Mouse (Mus musculus): ENCODE results near the gene Adam30. TPM values are rescaled to one million over a fixed set of nuclear protein-coding genes. Genes with fewer than 3 reads are reported as not detected.
"Not testable (repeated sequence)": the region's sequence is repeated elsewhere in the genome, so short reads cannot be mapped to it uniquely, and the experiment has no call there.

Gene Adam30
- polyA plus RNA-seq (2012; ENCODE audit: insufficient read depth, insufficient read length, low replicate concordance, missing spikeins), result not detected in 2 replicates

- Histone ChIP-seq H3K4me3 (ENCODE audit: insufficient read depth, low read depth, low read length) (no peak within 1 kb of the TSS), H3K27ac (ENCODE audit: insufficient read depth, low read depth, low read length) (no peak within 1 kb of the TSS), H3K4me1 (ENCODE audit: control insufficient read depth, insufficient read depth, low read length) (no peaks in the 10 kb centered on the region; the same call in 1 of the 2 replicates)
- WGBS, result 90% methylated on average over 17 of the region's 17 CpGs
- TF ChIP-seq POLR2A (IDR thresholded peaks at IDR 0.05; ENCODE audit: insufficient read depth, low read depth, low read length), result no peak
- no peak for TF ChIP-seq CTCF (IDR thresholded peaks at IDR 0.05; ENCODE audit: insufficient read depth, low read depth, low read length)
These were observed at the start of gene Adam30 for GRCm38 (mm10) chr3:98160330-98160729. Gene Adam30 (plus strand): TSS chr3:98160630.

GRCm38 (mm10) chr3:98118252-98118651 lies 42.2 kb upstream of the Adam30 start:
- TF ChIP-seq CTCF (IDR thresholded peaks at IDR 0.05; ENCODE audit: insufficient read depth, low read depth, low read length), result no peak
- TF ChIP-seq POLR2A (IDR thresholded peaks at IDR 0.05; ENCODE audit: insufficient read depth, low read depth, low read length), result no peak
- 81% methylated on average over 3 of the region's 3 CpGs for WGBS
- Histone ChIP-seq H3K4me3 (ENCODE audit: insufficient read depth, low read depth, low read length) (no peak overlapping the region), H3K27ac (ENCODE audit: insufficient read depth, low read depth, low read length) (no peak overlapping the region), H3K4me1 (ENCODE audit: control insufficient read depth, insufficient read depth, low read length) (no peaks in the 10 kb centered on the region)

GRCm38 (mm10) chr3:98119338-98119737 lies 41.1 kb upstream of the Adam30 start:
- 82% methylated on average over 6 of the region's 6 CpGs for WGBS
- Histone ChIP-seq H3K27ac (ENCODE audit: insufficient read depth, low read depth, low read length) (no peak overlapping the region), H3K4me3 (ENCODE audit: insufficient read depth, low read depth, low read length) (no peak overlapping the region), H3K4me1 (ENCODE audit: control insufficient read depth, insufficient read depth, low read length) (no peaks in the 10 kb centered on the region)
- TF ChIP-seq CTCF (IDR thresholded peaks at IDR 0.05; ENCODE audit: insufficient read depth, low read depth, low read length), result no peak
- no peak for TF ChIP-seq POLR2A (IDR thresholded peaks at IDR 0.05; ENCODE audit: insufficient read depth, low read depth, low read length)

GRCm38 (mm10) chr3:98120884-98121283 lies 39.5 kb upstream of the Adam30 start:
- Histone ChIP-seq H3K4me1 (ENCODE audit: control insufficient read depth, insufficient read depth, low read length) (0 out of 2 replicates have a peak, but pooled peaks cover under 1% of the 10 kb centered on the region), H3K27ac (ENCODE audit: insufficient read depth, low read depth, low read length) (no peak overlapping the region), H3K4me3 (ENCODE audit: insufficient read depth, low read depth, low read length) (no peak overlapping the region)
- TF ChIP-seq POLR2A (IDR thresholded peaks at IDR 0.05; ENCODE audit: insufficient read depth, low read depth, low read length) (no peak), CTCF (IDR thresholded peaks at IDR 0.05; ENCODE audit: insufficient read depth, low read depth, low read length) (no peak)
- WGBS, result 79% methylated on average over 6 of the region's 6 CpGs

GRCm38 (mm10) chr3:98127775-98128174 lies 32.7 kb upstream of the Adam30 start:
- no peak overlapping the region for H3K27ac ChIP-seq (ENCODE audit: insufficient read depth, low read depth, low read length)
- no peak overlapping the region for H3K4me3 ChIP-seq (ENCODE audit: insufficient read depth, low read depth, low read length)
- H3K4me1 ChIP-seq (ENCODE audit: control insufficient read depth, insufficient read depth, low read length), result peaks cover 11% of the 10 kb centered on the region
- TF ChIP-seq CTCF (IDR thresholded peaks at IDR 0.05; ENCODE audit: insufficient read depth, low read depth, low read length), result no peak
- no peak for TF ChIP-seq POLR2A (IDR thresholded peaks at IDR 0.05; ENCODE audit: insufficient read depth, low read depth, low read length)
- WGBS, result 42% methylated on average over 2 of the region's 2 CpGs

GRCm38 (mm10) chr3:98128716-98129115 lies 31.7 kb upstream of the Adam30 start:
- no peak for TF ChIP-seq CTCF (IDR thresholded peaks at IDR 0.05; ENCODE audit: insufficient read depth, low read depth, low read length)
- Histone ChIP-seq H3K4me3 (ENCODE audit: insufficient read depth, low read depth, low read length) (no peak overlapping the region), H3K27ac (ENCODE audit: insufficient read depth, low read depth, low read length) (no peak overlapping the region), H3K4me1 (ENCODE audit: control insufficient read depth, insufficient read depth, low read length) (peaks cover 11% of the 10 kb centered on the region)
- WGBS, result 85% methylated on average over 5 of the region's 5 CpGs

GRCm38 (mm10) chr3:98132140-98132539 lies 28.3 kb upstream of the Adam30 start:
- not testable (repeated sequence) for H3K4me1 ChIP-seq (ENCODE audit: control insufficient read depth, insufficient read depth, low read length); H3K27ac ChIP-seq (ENCODE audit: insufficient read depth, low read depth, low read length); H3K4me3 ChIP-seq (ENCODE audit: insufficient read depth, low read depth, low read length)
- WGBS, result 92% methylated on average over 4 of the region's 4 CpGs

GRCm38 (mm10) chr3:98132636-98133035 lies 27.8 kb upstream of the Adam30 start:
- TF ChIP-seq POLR2A (IDR thresholded peaks at IDR 0.05; ENCODE audit: insufficient read depth, low read depth, low read length), result no peak
- no peak for TF ChIP-seq CTCF (IDR thresholded peaks at IDR 0.05; ENCODE audit: insufficient read depth, low read depth, low read length)
- WGBS, result 82% methylated on average over 8 of the region's 8 CpGs
- Histone ChIP-seq H3K4me1 (ENCODE audit: control insufficient read depth, insufficient read depth, low read length) (peaks cover 3% of the 10 kb centered on the region), H3K27ac (ENCODE audit: insufficient read depth, low read depth, low read length) (no peak overlapping the region), H3K4me3 (ENCODE audit: insufficient read depth, low read depth, low read length) (no peak overlapping the region)

- H3K27ac ChIP-seq (ENCODE audit: insufficient read depth, low read depth, low read length), result no peak overlapping the region
- WGBS, result 93% methylated on average over 15 of the region's 15 CpGs
- H3K4me1 ChIP-seq (ENCODE audit: control insufficient read depth, insufficient read depth, low read length), result peaks cover 3% of the 10 kb centered on the region; the same call in 1 of the 2 replicates
- no peak for TF ChIP-seq POLR2A (IDR thresholded peaks at IDR 0.05; ENCODE audit: insufficient read depth, low read depth, low read length)
- no peak for TF ChIP-seq CTCF (IDR thresholded peaks at IDR 0.05; ENCODE audit: insufficient read depth, low read depth, low read length)
- H3K4me3 ChIP-seq (ENCODE audit: insufficient read depth, low read depth, low read length), result no peak overlapping the region
These were observed 19.0 kb upstream of the Adam30 start for GRCm38 (mm10) chr3:98141456-98141855.

- no peak overlapping the region for H3K27ac ChIP-seq (ENCODE audit: insufficient read depth, low read depth, low read length)
- peaks cover 3% of the 10 kb centered on the region; the same call in 1 of the 2 replicates for H3K4me1 ChIP-seq (ENCODE audit: control insufficient read depth, insufficient read depth, low read length)
- no peak overlapping the region for H3K4me3 ChIP-seq (ENCODE audit: insufficient read depth, low read depth, low read length)
- TF ChIP-seq POLR2A (IDR thresholded peaks at IDR 0.05; ENCODE audit: insufficient read depth, low read depth, low read length), result no peak
- TF ChIP-seq CTCF (IDR thresholded peaks at IDR 0.05; ENCODE audit: insufficient read depth, low read depth, low read length), result no peak
- WGBS, result 97% methylated on average over 13 of the region's 13 CpGs
These were observed 17.6 kb upstream of the Adam30 start for GRCm38 (mm10) chr3:98142862-98143261.

Measured in olfactory bulb, adult 2 months (tissue).